Mouse (Mus musculus) heart, embryonic 12.5 days (tissue): Measurements from ENCODE around the gene Hrh1. TPM values are rescaled to one million over a fixed set of nuclear protein-coding genes. Genes with fewer than 3 reads are reported as not detected.
"Not testable (repeated sequence)": the region's sequence is repeated elsewhere in the genome, so short reads cannot be mapped to it uniquely, and the experiment has no call there.

Experiments used
- ATAC-seq: fragments of 200-750 bp; cut with Nextera tagmentation; 2 replicates; pipeline ENCODE4 v1.8.0; 2017; ENCODE audit warnings: moderate TSS enrichment, moderate library complexity; ENCODE audit not compliant: insufficient number of reproducible peaks, low FRiP score
- H3K27ac ChIP-seq: fragments of 300-500 bp; sonication (generic); 2 replicates; pipeline ENCODE4 v1.5.1; 2016; ENCODE audit warnings: mild to moderate bottlenecking, moderate library complexity; ENCODE audit not compliant: poor library complexity, severe bottlenecking
- H3K27me3 ChIP-seq: fragments of 300-500 bp; sonication (generic); replicated peaks from 2 replicates; pipeline ENCODE4 v1.6.1; 2016; ENCODE audit warnings: mild to moderate bottlenecking, moderate library complexity
- H3K36me3 ChIP-seq: fragments of 300-500 bp; sonication (generic); 2 replicates; pipeline ENCODE4 v1.6.1; 2016; ENCODE audit warnings: mild to moderate bottlenecking, moderate library complexity
- H3K4me1 ChIP-seq: fragments of 300-500 bp; sonication (generic); replicated peaks from 2 replicates; pipeline ENCODE4 v1.6.1; 2016; ENCODE audit warnings: mild to moderate bottlenecking
- H3K4me2 ChIP-seq: fragments of 300-500 bp; sonication (generic); 2 replicates; pipeline ENCODE4 v1.6.1; 2016; ENCODE audit warnings: mild to moderate bottlenecking, moderate library complexity
- H3K4me3 ChIP-seq: fragments of 300-500 bp; sonication (generic); 2 replicates; pipeline ENCODE4 v1.5.1; 2016; ENCODE audit warnings: mild to moderate bottlenecking
- H3K9ac ChIP-seq: fragments of 300-500 bp; sonication (generic); 2 replicates; pipeline ENCODE4 v1.6.1; 2016; ENCODE audit warnings: mild to moderate bottlenecking, moderate library complexity
- H3K9me3 ChIP-seq: fragments of 300-500 bp; sonication (generic); replicated peaks from 2 replicates; pipeline ENCODE4 v1.6.1; 2016; ENCODE audit warnings: mild to moderate bottlenecking, moderate library complexity
- WGBS: fragments of 180-500 bp; shearing (Covaris S2); methylation state at CpG from one replicate; pipeline ENCODE4 v1.1.7; 2016; 5-methylcytosine and 5-hydroxymethylcytosine counted together
- polyA plus RNA-seq: library from polyadenylated mRNA; unstranded; fragments of >200 nt; fragmentation: Nextera tagmentation; extraction: Ambion mirVana; gene quantifications from 2 replicates; pipeline ENCODE4 v1.2.1, GENCODE M21; 2016

The Hrh1 gene
- polyA plus RNA-seq, 1 experiment from 2014 or later = not detected

DNA sequence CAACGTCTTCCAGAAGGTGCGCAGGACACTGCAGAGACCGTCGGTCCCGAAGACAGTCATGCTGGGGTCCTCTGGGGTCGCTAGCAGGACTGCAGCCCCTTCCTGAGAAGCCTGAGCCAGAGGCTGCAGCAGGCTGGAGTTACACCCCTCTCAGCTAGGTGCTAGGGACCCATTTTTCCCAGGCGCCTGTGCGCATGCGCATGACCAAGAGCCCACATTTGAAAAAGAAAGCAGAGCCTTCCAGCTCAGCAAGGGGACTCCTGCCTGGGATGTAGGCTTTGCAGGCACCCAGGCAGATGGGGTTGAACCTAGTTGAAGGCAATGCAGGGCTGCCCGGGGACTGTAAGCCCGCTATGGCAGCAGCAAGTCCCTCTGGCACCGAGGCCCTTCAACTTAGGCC is 97.3 kb downstream of the Hrh1 start:
- 27% methylated on average over 11 of the region's 12 CpGs for WGBS
- H3K4me1 ChIP-seq, H3K4me2 ChIP-seq, H3K27ac ChIP-seq, H3K9me3 ChIP-seq, H3K36me3 ChIP-seq, ATAC-seq, H3K4me3 ChIP-seq, H3K9ac ChIP-seq: not testable (repeated sequence)
- peaks cover 19% of the 10 kb centered on the region for H3K27me3 ChIP-seq

DNA sequence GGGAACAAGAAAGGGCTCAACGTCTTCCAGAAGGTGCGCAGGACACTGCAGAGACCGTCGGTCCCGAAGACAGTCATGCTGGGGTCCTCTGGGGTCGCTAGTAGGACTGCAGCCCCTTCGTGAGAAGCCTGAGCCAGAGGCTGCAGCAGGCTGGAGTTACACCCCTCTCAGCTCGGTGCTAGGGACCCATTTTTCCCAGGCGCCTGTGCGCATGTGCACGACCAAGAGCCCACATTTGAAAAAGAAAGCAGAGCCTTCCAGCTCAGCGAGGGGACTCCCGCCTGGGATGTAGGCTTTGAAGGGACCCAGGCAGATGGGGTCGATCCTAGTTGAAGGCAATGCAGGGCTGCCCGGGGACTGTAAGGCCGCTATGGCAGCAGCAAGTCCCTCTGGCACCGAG is 116.3 kb downstream of the Hrh1 start:
- not testable (repeated sequence) for H3K9ac ChIP-seq
- 17% methylated on average over 17 of the region's 17 CpGs for WGBS

DNA sequence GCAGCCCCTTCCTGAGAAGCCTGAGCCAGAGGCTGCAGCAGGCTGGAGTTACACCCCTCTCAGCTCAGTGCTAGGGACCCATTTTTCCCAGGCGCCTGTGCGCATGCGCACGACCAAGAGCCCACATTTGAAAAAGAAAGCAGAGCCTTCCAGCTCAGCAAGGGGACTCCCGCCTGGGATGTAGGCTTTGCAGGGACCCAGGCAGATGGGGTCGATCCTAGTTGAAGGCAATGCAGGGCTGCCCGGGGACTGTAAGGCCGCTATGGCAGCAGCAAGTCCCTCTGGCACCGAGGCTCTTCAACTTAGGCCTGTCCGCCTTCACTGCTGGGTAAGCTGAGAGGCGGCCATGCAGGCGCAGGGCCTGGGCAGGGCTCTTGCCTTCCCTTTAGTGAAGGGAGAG is 131.0 kb downstream of the Hrh1 start:
- H3K9me3 ChIP-seq, ATAC-seq, H3K9ac ChIP-seq, H3K4me1 ChIP-seq, H3K36me3 ChIP-seq, H3K27ac ChIP-seq, H3K4me3 ChIP-seq, H3K4me2 ChIP-seq, H3K27me3 ChIP-seq: not testable (repeated sequence)
- 10% methylated on average over 7 of the region's 12 CpGs for WGBS

More for the DNA sequence above, 116.3 kb downstream of the Hrh1 start:
- not testable (repeated sequence) for H3K4me1 ChIP-seq, ATAC-seq, H3K4me2 ChIP-seq, H3K9me3 ChIP-seq, H3K36me3 ChIP-seq, H3K4me3 ChIP-seq, H3K27me3 ChIP-seq, H3K27ac ChIP-seq

Other genes starting within 250 kb of the Hrh1 start
- 0.05 and 0.17 TPM in 2 replicates for gene Slc6a1, start 115.3 kb upstream of the Hrh1 start, polyA plus RNA-seq
- gene Atg7, start 245.2 kb downstream of the Hrh1 start, polyA plus RNA-seq = 18.2 and 18.4 TPM in 2 replicates